Mouse (Mus musculus) cerebellum, postnatal 25 days (tissue): ENCODE data around the gene Fads6.

ENCODE experiments used
- DNase-seq, 2 experiments: peaks; one replicate each; pipeline ENCODE4 v3.0.0; 2021; ENCODE audit warnings: mixed read lengths in 2 of 2

The Fads6 gene

DNA sequence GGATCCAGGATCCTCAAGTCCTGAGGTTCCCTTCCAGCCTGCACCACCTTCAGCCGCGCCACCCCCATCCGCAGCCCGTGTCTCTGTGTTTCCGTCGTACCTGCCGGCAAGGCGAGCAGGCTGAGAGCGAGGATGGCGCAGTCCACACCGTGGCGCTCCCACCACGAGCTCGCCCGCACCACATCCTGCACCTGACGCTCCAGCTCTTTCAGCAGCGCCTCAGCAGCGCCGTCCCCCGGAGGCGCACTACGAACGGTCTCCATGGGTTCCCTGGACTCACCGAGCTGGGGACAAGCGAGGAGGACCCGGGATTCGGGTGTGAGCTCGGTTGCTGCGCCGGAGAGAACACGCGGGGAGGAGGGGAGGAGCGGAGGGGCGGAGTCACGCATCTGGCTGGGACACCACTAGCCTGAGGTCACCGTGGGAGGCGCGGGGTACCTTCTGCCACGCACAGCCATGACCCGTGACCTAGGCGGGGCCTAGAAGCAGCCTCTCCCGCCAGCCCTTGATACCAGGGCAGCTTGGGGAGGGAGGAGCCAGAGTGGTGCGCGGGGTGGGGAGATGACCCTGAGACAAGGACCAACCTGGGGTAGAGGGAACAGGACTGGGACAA, at the start of gene Fads6:
Gene Fads6, minus strand, starts transcription at position 450 of the 613 bp plus-strand sequence.
- DNase-seq: peak; percentile 87 to 90

DNA sequence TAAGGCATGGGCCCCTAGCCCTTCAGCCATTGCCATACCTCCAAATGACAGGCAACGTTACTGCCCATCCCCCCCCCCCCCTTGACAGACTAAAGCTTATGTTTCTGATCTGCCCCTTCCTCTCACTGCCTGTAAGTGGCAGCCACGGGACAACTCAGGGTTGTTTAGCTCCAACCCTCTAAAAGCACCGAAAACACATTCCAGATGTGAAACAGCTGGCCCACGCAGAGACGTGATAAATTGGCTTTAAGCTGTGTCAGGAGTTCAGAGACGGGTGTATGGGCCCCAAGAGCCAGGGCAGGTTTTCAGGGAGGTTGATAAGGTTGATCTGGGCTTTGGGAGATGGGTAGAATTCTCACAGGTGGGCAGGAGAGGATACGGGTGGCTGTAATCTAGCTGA, 48.1 kb upstream of the Fads6 start:
- DNase-seq: no peak

DNA sequence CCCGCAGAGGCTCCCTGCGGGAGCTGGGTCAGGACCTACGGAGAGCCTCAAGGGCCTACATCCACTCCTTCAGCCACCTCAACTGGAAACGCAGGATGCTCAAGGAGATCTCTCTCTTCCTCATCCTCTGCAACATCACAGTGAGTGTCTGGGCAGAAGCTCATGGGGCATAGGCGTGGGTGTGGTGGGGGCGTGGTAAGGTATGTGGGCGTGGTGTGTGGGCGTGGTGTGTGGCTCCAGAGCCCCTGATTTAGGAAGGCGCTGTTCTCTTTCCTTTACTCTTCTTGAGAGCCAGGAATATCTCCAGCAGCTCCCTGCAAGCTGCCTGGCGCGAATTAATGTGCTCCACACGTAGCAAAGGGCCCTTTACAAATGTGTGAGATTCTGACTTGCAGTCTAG, 47.5 kb upstream of the Fads6 start:
- DNase-seq: no peak

DNA sequence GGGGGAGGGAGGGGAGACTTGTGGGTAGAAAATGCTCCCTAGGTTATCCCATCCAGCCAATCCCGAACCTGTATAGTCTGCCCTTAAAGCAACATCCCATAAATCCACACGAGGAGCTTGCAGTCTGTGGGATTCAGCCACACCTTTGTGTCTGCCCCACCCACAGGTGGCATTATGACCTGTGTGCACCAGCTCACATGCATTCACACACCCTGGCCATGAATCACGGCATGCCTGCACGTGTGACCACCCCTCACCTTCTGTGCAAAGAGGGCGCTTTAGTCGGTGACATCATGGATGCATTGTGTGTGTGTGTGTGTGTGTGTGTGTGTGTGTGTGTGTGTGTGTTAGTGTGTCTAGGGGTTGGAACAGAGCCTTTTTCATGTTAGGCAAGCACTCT, 44.4 kb upstream of the Fads6 start:
- DNase-seq: no peak

DNA sequence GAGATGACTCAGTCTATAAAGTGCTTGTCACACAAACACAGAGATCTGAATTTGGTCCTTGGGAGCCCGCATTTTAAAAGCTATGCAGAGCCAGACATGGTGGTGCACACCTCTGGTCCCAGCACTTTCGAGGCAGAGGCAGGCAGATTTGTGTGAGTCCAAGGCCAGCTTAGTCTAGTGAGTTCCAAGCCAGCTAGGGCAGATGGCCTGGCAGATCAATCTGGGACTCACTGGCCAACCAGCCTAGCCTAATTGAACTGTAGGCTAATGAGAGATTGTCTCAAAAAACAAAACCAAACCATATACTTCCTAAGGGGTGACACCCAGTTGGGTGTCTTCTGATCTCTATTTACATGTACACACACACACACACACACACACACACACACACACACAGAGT, 43.8 kb upstream of the Fads6 start:
- peak in 1 of 2 experiments; percentile 50 for DNase-seq

DNA sequence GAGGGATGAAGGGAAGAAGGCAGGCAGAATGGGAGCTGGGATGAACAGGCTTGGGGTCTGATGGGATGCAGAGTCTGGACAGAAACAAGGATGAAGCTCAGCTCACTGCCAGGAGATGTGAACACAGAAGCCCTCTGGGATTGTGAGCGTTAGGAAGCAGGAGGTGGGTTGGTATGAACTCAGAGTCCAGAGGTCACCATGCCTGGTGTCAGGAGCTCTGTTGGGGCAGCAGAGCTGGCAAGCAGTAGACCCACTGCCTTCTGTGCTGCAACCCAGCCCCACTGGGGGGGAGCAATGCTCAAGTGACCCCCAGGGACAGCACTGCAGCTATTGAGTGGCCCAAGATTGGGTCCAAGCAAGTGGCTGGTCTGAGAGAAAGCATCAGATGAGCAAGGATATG, 40.4 kb upstream of the Fads6 start:
- DNase-seq: no peak

DNA sequence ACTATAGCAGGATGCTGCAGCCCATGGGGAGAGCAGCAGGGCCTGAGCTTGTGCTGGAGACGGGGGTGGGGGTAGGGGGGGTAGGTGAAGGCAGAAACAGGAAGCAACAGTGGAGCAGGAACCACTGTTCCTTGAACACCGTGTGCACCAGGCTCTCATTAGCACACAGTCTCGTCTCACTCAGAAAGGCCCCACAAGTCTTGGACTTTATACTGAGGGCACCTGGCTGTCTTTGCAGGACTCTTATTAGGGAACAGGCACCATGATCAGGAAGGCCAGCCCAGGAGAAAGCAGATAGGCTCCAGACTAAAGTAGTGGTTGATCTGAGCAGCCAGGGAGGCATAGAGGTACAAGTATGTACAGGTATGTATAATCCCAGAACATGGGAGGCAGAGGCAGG, 39.9 kb upstream of the Fads6 start:
- DNase-seq: no peak

DNA sequence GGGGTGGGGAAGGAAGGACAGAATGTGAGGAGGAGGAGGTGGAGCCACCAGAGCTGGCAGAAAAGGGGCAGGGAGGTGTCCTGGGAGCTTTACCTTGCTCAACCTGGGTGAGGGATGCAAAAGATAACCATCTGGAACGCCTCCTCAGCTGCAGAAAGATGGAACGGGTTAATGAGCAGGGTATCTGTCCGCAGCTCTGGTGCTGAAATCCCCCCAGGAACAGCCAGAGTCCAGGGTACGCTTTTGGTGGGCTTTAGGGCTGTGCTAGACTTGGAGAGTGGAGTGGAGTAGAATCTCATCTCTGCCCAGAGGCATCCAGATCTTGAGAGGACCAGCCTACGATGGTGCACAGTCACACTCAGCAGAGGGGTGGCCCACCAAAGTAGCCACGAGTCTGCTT, 38.7 kb upstream of the Fads6 start:
- DNase-seq: no peak

DNA sequence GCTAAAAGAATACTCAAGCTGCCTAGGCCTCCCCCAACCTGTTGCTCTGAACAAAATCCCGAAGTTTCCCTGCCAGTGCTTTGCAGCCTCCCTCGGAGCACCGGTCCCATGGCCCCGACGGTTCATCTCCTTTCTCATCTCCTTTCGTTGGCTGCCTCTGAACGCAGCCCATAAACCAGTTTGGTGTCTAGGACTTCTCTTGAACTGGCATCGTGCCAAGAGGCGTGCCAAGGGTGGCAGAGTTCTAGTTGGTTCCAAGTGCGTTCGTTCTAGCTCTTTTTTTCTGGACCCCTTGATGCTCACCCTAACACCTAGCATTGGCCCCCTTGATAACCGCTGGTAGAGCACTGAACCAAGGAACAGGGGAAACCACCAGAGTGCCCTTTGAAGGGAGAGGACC, 37.8 kb upstream of the Fads6 start:
- DNase-seq: peak in 1 of 2 experiments; percentile 55

DNA sequence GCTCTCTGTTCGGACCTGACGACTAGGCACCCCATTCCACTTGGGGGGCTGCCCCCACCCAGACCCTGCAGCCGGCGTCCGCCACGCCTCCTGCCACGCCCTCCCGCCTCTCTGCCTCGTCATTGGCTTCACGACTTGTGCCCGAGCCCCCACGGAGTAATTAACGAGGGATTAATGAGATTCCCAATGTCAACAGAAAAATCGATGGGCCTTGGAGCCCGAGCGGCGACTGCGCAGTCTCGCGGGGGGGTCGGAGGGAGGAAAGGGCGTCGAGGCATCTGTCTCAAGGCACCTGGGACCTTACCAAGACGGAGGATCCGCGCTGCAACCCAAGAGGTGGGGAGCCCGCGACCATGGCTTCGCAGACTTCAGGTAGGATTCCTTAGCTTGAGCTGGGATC, 37.1 kb upstream of the Fads6 start, which contains the start of gene Otop3:
Gene Otop3, plus strand, starts transcription at position 201 of the 400 bp plus-strand sequence.
- DNase-seq: peak in 1 of 2 experiments; percentile 18

DNA sequence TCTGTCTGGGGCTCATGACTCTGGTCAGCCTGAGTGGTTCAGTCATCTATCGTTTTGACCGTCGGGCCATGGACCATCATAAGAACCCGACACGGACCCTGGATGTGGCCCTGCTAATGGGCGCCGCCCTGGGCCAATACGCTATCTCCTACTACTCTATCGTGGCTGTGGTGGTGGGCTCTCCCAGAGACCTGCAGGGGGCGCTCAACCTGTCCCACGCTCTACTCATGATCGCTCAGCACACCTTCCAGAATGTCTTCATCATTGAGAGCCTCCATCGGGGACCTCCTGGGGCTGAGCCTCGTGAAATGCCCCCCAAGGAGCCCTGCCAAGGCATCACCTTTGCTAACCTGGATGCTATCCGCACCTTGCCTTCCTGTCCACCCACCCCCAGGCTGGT, 31.9 kb upstream of the Fads6 start:
- peak in 1 of 2 experiments; percentile 32 for DNase-seq

DNA sequence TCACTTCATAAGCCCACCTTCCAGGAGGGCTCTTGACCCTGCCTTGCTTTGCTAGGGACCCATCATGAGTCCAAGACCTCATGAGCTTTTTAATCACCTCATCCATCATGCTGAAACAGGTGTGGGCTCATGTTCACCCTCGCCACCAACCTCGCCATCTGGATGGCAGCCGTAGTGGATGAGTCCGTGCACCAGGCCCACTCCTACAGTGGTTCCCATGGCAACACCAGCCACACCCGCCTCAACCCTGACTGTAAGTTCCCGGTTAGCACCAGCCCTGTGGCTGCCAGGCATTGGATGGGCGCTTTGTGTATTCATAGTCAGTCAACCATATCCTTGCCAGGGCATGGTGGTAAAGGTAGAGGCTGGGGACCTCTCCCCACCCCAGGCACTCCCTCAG, 29.3 kb upstream of the Fads6 start:
- DNase-seq: no peak

DNA sequence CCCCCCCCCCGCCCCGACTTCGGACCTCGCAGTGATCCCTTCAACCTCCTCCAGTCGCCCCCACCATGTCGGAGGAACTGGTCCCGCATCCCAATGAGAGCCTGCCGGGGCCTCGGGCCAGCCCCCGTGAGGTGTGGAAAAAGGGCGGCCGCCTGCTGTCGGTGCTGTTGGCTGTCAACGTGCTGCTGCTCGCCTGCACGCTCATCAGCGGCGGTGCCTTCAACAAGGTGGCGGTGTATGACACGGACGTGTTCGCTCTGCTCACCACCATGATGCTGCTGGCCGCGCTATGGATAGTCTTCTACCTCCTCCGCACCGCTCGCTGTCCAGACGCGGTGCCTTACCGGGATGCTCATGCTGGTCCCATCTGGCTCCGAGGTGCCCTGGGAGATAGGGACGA, 25.9 kb upstream of the Fads6 start:
- DNase-seq: peak in 1 of 2 experiments; percentile 35

DNA sequence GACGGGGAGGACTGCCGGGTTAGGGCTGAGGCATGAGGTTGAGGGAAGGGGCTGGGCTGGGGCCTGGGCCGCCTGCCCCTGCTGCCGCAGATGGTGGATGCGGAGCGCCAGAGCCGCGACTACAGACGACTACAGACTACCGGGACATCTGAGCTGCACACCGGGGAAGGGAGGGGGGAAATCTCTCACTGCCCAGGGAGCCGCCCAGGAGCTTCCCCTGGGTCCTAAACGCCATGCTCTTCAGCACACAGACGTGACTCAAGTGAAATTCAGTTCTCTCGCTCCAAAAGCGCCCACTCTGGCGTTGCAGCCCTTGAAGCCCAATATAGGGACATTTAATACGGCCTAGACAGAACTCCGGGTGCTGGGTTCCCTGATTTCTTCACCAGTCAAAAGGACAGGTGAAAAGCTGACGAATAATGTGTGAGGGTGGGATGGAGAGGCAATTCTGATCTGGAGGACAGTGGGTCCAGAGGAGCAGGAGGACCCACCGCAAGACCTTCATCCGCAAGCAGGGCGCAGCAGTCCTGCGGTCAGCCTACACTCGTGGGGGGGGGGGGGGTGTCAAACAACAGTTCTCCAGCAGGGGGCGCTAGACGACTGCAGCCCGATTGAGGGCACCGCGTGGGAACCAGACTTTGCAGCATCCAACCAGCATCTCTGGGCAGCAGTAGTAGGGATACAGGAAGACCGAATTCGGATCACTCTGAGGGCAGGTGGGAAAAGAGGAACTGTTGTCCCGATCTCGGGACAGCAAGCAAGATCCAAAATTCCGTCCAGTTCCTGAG, 24.6 kb upstream of the Fads6 start, which contains the start of gene Ush1g:
Gene Ush1g, minus strand, starts transcription at position 136 of the 788 bp plus-strand sequence.
- DNase-seq: peak; percentile 69 to 84

DNA sequence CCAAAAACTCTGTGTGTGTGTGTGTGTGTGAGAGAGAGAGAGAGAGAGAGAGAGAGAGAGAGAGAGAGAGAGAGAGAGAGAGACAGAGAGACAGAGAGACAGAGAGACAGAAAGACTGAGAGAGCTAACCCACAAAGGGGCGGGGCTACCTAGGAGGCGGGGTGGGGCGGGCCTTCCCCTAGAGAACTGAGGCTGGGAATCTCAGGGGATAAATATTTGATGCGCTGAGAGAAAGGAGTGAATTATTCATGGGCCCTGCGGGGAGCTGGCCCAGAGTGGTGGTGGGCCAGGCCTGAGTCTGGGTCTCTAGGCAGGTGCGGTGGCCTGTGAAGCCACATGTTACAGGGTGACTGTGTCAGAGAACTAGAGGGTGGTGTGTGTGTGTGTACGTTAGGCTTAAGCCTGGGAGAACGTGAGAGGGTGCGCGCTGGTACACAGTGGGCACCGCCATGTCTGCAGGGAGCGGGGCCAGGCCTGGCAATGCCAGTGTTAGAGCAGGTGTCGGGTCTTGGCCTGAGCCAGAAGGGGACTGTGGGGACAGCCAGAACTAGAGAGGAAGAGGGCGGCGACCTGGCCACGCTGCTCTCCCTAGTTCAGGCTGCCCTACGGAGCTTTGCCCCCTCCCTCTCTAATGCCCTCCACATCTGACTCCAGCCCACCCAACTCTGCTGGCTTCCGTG, 22.4 kb upstream of the Fads6 start:
- DNase-seq: peak; percentile 62 to 70

DNA sequence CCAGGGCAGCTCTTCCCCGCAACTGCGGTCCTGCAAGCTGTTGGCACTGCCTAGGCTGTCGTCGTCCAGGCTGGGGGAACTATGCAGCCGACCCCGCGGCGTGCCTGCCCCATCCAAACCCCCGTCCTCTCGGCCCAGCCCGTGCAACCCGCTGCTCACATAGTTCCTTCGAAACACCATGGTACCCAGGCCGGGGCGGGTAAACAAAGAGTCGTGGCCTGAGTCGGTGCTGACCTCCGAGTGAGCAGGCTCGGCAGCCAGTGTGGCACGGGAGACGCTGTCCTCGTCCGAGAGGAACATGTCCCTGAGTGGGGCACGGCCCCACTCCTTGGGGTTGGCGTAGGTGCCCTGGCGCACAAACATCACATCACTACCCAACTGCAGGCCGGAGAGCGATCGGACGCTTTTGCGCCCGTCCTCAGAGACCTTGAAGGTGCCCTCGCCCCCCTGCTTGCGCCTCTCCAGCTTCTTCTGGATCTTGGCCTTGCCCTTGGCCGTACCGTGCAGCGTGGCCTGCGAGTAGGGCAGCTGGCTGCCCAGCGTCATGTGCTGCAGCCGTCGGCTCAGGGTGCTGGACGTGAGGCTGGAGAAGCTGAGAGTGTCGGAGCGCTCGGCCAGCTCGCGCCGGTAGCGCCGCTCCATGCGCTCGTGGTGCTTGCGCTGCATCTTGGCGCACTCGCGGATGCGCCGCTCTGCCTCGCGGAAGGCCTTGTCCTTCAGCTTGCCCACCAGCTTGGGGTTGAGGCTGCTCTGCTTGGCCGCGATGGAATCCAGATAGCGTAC, 21.0 kb upstream of the Fads6 start:
- peak in 1 of 2 experiments; percentile 26 for DNase-seq

DNA sequence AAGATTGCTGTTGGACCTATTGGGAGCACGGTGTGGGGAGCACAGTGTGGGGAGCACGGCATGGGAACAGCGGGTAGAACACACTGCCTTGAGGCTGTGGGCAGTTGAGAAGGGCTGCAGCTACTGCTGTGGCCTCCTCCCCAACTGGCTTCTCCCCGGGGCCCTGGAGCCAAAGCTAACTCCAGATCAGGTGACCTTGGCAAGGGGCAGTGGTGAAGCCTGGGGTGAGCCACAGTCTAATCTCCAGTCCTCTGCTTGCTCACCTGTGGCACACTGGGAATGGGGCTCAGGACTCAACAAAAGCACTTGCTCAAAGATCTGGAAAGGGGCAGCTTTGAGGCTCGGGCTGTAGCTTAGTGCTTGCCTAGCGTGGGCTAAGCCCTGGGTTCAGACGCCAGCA, 19.7 kb upstream of the Fads6 start:
- DNase-seq: no peak

DNA sequence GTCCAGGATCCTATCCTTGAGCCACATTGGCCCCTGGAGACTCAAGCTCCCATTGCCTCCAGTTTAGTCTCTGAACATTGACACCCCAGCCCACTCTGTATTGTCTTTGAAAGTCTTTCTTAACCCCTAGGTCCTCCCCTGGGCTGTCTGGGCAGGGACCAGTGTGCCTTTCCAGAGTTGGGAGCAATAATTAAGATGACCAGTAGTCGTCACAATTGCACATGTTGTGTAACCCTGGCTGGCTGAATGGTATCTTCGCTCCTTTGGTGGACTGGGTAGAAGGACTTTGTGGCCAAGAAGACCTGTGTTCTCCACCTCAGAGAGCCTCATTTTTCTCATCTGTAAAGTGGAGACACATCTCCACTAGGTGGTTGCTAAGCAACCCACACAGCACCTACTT, 16.8 kb upstream of the Fads6 start:
- DNase-seq: no peak

DNA sequence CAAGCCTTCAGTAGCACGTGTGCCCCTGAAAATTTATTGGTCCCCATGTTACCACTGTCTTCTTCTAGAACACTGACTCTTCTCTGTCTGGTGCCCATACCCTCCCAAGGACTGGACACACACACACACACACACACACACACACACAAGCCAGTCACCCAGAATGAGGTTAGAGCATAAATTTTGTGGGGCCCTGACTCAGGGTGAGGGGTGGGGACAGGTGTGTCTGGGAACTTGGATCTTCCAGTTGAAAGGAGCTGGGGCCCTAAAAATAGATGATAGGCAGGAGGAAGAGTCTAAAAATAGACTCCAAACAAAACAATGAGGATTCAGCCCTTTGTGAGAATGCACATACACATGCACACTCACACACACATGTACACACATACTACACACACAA, 11.3 kb upstream of the Fads6 start:
- DNase-seq: no peak

DNA sequence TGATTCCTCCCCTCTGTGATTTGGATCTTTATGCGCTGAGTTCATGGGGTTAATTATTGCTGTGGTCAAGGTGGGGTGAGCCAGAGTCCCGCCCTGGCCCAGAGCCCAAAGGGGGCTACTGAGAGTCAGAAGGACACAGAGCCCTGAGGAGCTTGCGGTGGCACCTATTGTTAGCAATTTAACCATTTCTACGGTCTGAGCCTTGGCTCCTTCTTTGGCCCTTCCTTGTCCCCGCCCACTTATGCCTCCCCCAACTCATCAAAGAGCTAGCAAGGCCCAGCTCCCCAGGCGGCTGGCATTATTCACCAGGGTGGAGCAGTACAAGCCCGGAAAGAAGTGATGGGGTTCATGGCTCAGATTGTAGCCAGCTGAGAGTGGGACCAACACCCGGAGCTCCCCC, 9.4 kb upstream of the Fads6 start, which contains the start of gene Otop2:
Gene Otop2, plus strand, starts transcription at position 301 of the 400 bp plus-strand sequence.
- DNase-seq: no peak

DNA sequence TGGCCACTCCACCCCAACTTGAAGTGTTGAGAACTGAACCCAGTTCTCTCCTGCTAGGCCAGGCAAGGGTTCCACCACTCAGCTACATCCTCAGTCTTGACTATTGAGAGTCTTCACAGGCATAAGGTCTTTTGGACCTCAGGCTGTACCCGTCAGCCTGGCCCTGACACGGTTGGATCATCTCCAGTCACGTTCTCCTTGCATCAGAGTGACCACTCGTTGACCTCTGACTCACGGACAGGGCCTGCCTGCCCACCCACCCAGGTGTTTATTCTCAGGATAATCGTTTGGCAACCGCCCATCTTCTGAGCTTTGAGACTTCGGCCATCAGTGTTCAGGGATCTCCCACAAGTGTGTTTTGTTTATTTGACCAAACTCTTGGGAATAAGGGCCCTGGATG, 5.7 kb upstream of the Fads6 start:
- no peak for DNase-seq

DNA sequence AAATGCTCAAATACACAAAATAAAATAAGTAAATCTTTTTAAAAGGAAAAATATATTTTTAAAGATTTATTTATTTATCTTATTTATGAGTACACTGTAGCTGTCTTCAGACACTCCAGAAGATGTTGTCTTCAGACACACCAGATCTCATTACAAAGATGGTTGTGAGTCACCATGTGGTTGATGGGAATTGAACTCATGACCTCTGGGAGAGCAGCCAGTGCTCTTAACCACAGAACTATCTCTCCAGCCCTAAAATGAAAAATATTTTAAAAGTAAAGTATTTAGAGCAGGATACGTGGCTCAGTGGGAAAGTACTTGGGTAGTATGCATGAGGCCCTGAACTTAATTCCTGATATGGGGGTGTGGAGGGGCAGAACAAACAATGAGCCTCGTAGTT, 3.9 kb upstream of the Fads6 start:
- no peak for DNase-seq

DNA sequence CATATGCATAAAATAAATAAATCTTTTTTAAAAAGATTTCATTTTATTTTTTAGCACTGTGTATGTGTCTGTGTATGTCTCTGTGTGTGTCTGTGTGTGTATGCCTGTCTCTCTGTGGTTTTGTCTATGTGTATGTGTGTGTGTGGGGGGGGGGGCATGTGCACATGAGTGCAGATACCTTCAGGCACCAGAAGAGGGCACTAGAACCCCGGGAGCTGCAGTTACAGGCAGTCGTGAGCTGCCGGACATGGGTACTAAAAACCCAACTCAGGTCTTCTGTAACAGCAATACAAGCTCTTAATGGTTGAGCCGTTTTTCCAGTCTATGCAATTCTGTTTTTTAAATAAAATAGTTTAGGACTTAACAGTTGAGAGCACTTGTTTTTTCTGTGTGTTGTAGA, 3.3 kb upstream of the Fads6 start:
- DNase-seq: no peak
